Mouse (Mus musculus) heart, adult 2 months (tissue): ENCODE data around the gene Rapgef1. TPM values are rescaled to one million over a fixed set of nuclear protein-coding genes. Genes with fewer than 3 reads are reported as not detected.

Source experiments
- DNase-seq, 2 experiments: peaks; one replicate each; pipeline ENCODE4 v3.0.0; 2021
- H3K27ac ChIP-seq: fragments of 200-600 bp; 2 replicates; pipeline ENCODE4 v1.8.1; 2022
- H3K27me3 ChIP-seq: fragments of 200-500 bp; 2 replicates; pipeline ENCODE4 v1.6.1; 2012; ENCODE audit warnings: mild to moderate bottlenecking, low read length, inconsistent platforms, mixed read lengths; ENCODE audit not compliant: control insufficient read depth, insufficient read depth
- H3K36me3 ChIP-seq: fragments of 200-500 bp; 2 replicates; pipeline ENCODE4 v1.6.1; 2012; ENCODE audit warnings: low read length, inconsistent platforms; ENCODE audit not compliant: control insufficient read depth, insufficient read depth
- H3K4me1 ChIP-seq: fragments of 200-500 bp; 2 replicates; pipeline ENCODE4 v1.6.1; 2011; ENCODE audit warnings: low read length; ENCODE audit not compliant: control insufficient read depth, insufficient read depth
- H3K4me3 ChIP-seq: fragments of 200-600 bp; 2 replicates; pipeline ENCODE4 v1.8.1; 2022
- H3K79me2 ChIP-seq: fragments of 200-500 bp; replicated peaks from 2 replicates; pipeline ENCODE4 v1.6.1; 2012; ENCODE audit warnings: mild to moderate bottlenecking, inconsistent platforms, low read length, moderate library complexity, mixed read lengths; ENCODE audit not compliant: control insufficient read depth, insufficient read depth
- H3K9ac ChIP-seq: fragments of 200-500 bp; 2 replicates; pipeline ENCODE4 v1.6.1; 2012; ENCODE audit warnings: low read depth, mild to moderate bottlenecking, control low read depth, inconsistent platforms, low read length, mixed read lengths
- CTCF ChIP-seq: fragments of 200-600 bp; IDR thresholded peaks from 2 replicates; pipeline ENCODE4 v1.8.1; 2022; ENCODE audit warnings: antibody characterized with exemption, mild to moderate bottlenecking, moderate library complexity
- EP300 ChIP-seq: fragments of 200-500 bp; IDR thresholded peaks from 2 replicates; pipeline ENCODE4 v1.6.1; 2011; ENCODE audit warnings: low read depth, low read length, control low read depth; ENCODE audit not compliant: insufficient read depth
- POLR2A ChIP-seq: fragments of 200-500 bp; IDR thresholded peaks from 2 replicates; pipeline ENCODE4 v1.6.1; 2011; ENCODE audit warnings: mild to moderate bottlenecking, low read depth, low read length, control low read depth; ENCODE audit not compliant: insufficient read depth
- WGBS: fragments of 180-500 bp; shearing (Covaris S2); methylation state at CpG from one replicate; pipeline ENCODE4 v1.1.7; 2018; 5-methylcytosine and 5-hydroxymethylcytosine counted together
- intact Hi-C: fragments of 180-260 bp; cut with DNase I; formaldehyde crosslinking; loops from one replicate; pipeline ENCODE4 v1.15.1; 2025
- polyA plus RNA-seq: library from polyadenylated mRNA; depleted of rRNA; stranded (reverse); fragments of >200 nt; gene quantifications from 2 replicates; pipeline ENCODE4 v1.2.3, GENCODE M21; 2012
- total RNA-seq, 2 experiments: library from RNA; stranded (reverse); gene quantifications; 2 replicates each; pipeline ENCODE4 v1.2.3; 2021

The Rapgef1 gene
- total and polyA plus RNA-seq, 3 experiments, result 65.0 to 116 (median 96.7) TPM

DNA sequence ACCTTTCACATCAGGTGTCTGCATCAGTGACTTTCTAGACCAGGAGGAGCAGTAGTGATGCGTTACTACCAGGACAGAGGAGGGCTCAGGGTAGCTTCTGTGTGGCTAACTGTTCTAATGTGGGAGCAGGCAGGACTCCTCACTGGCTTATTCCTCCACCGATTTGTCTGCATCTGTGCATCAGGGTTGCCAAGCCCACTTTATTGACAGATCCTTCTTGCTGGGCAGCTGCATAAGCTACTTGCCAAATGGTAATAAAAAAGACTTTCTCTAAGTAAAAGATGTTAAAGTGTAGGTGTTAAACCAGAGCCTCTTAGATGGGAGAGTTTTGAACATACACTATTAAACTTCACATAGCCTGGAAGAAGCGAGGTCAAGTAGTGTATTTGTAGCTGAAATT lies 22.2 kb downstream of the Rapgef1 start:
- Histone ChIP-seq H3K4me1 (peaks cover 42% of the 10 kb centered on the region), H3K27me3 (no peaks in the 10 kb centered on the region), H3K4me3 (no peak overlapping the region), H3K79me2 (peaks cover 6% of the 10 kb centered on the region), H3K27ac (peak overlapping the region; percentile 82), H3K9ac (no peak overlapping the region), H3K36me3 (peaks cover 2% of the 10 kb centered on the region; the same call in 1 of the 2 replicates)
- TF ChIP-seq CTCF (no peak), POLR2A (no peak), EP300 (no peak)
- WGBS, result 93% methylated on average over 3 of the region's 3 CpGs
- DNase-seq, result no peak
- intact Hi-C loops, result no loop called here

DNA sequence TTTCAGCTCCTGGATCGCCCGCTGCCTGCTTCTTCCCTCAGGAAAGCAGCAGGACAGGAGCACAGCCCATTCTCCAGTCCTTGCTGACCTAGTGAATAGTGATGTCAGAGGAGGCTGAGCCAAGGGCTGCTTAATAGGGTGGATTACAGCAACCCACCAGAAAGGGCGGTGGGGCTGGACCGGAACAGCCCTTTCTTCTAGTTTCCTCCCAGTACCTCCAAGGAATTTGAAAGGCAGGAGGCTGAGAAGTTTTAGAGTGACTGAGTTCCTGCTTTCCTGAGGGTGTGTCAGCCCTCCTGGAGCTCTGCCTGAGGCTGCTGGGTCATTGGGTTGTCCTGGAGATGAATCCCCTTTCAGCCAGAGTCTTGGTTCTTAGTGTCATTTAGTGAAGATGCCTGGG lies 23.9 kb downstream of the Rapgef1 start:
- TF ChIP-seq POLR2A (peak; percentile 91), EP300 (peak; percentile 96), CTCF (peak; percentile 56)
- peak; percentile 68 to 76 for DNase-seq
- Histone ChIP-seq H3K27ac (peak overlapping the region; percentile 94), H3K9ac (peak overlapping the region; percentile 56), H3K4me3 (peak overlapping the region; percentile 64), H3K4me1 (peaks cover 40% of the 10 kb centered on the region), H3K79me2 (peaks cover 8% of the 10 kb centered on the region), H3K36me3 (peaks cover 6% of the 10 kb centered on the region), H3K27me3 (no peaks in the 10 kb centered on the region)
- 53% methylated on average over 4 of the region's 4 CpGs for WGBS
- intact Hi-C loops, result no loop called here

DNA sequence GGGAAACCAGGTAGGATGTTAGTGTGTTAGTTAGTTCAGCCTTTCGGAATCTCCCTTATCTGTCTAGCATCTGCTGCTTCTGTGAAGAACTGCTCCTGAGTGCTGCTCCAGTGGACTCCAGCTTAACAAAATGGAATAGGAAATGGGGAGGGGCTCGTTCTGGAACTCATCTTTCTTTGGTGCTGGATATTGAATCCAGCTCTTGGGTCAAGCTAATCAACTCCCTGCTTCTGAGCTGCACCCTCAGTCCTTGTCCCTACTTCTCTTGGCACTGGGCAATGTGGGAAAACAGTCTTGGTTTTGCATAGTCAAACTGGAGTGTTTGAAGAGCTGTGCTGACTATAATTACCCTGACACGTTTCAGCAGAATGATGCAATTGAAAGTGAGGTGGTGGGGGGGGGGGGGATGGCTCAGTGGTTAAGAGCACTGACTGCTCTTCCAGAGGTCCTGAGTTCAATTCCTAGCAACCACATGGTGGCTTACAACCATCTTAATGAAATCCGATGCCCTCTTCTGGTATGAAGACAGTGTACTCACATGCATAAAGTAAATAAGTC lies 25.6 kb downstream of the Rapgef1 start:
- H3K79me2 ChIP-seq, result peaks cover 8% of the 10 kb centered on the region
- TF ChIP-seq EP300 (no peak), CTCF (no peak), POLR2A (no peak)
- DNase-seq, result no peak
- 38% methylated on average over 4 of the region's 4 CpGs for WGBS
- H3K4me3 ChIP-seq, result peak overlapping the region; percentile 64
- peak overlapping the region; percentile 41 for H3K9ac ChIP-seq
- H3K36me3 ChIP-seq, result peaks cover 10% of the 10 kb centered on the region
- H3K27ac ChIP-seq, result peak overlapping the region; percentile 94
- H3K27me3 ChIP-seq, result no peaks in the 10 kb centered on the region
- intact Hi-C loops, result no loop called here
- peaks cover 42% of the 10 kb centered on the region for H3K4me1 ChIP-seq

DNA sequence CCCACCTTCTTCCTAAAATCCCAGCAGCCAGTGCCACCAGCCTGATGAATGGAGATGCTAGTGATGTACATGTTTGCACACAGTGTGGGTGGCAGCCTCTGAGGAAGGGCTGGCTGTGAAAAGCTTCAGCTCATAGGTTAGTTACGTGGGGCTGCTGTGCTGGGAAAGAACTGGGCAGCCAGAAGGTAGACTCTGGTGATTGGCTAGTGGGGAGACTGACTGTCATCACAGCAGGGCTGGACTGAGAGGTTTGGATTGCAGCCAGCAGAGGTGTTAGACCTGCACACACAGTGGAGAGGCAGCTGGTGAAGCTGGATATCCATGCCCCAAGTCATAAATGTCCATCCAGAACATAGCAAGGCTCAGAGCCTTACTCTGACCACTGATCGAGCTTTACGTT lies 27.1 kb downstream of the Rapgef1 start:
- peak overlapping the region; percentile 90 for H3K27ac ChIP-seq
- TF ChIP-seq POLR2A (0 out of 2 replicates have a peak, but pooled peaks have one; percentile 33), CTCF (no peak), EP300 (no peak)
- H3K9ac ChIP-seq, result peak overlapping the region; percentile 1; the same call in 1 of the 2 replicates
- no peaks in the 10 kb centered on the region for H3K27me3 ChIP-seq
- H3K4me1 ChIP-seq, result peaks cover 31% of the 10 kb centered on the region
- peak overlapping the region; percentile 64 for H3K4me3 ChIP-seq
- no peak for DNase-seq
- 51% methylated on average over 3 of the region's 3 CpGs for WGBS
- intact Hi-C loops, result no loop called here
- peaks cover 10% of the 10 kb centered on the region for H3K79me2 ChIP-seq
- H3K36me3 ChIP-seq, result peaks cover 10% of the 10 kb centered on the region

DNA sequence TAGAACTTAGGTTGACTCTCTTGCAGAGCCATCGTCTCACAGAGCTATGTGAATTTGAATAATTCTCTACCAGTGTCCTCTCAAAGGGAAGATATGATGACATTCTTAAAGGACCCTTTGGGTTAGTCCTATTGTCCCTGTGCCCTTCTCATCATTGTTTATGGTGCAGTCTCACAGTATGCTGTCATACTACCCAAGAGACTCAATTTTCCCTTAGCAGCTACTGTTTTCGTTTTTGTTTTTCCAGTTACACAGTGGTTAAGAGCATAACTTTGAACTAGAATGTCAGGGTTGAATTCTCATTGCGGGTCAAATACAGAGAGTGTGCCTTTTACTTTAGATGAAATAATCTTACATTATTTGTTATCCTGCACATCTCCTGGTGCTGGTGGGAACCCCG lies 27.6 kb downstream of the Rapgef1 start:
- H3K4me1 ChIP-seq, result peaks cover 32% of the 10 kb centered on the region
- H3K4me3 ChIP-seq, result peak overlapping the region; percentile 64
- TF ChIP-seq POLR2A, result no peak
- intact Hi-C loops, result no loop called here
- no peak for DNase-seq
- 53% methylated on average over 4 of the region's 4 CpGs for WGBS
- no peaks in the 10 kb centered on the region for H3K27me3 ChIP-seq
- H3K27ac ChIP-seq, result peak overlapping the region; percentile 90
- H3K36me3 ChIP-seq, result peaks cover 10% of the 10 kb centered on the region
- peaks cover 12% of the 10 kb centered on the region for H3K79me2 ChIP-seq
- H3K9ac ChIP-seq, result no peak overlapping the region; the same call in 1 of the 2 replicates

DNA sequence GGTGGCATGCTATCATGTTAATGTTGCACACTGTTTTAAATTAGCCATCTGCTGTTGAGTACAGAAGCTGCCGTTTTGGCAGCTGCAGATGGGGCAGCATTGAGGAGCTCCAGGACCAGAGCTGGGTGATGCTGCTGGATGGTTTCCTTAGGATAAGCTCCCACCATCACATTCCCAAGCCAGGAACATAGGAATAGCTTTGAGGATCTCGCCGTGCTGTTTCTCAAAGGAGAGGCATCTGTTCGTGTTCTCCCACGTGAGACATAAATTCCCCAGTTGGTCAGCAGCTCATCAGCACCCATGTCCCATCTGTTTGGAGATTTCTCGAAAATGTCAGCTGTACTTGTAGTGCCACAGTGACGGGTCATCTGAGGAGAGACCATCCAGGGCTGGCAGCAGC lies 28.3 kb downstream of the Rapgef1 start:
- Histone ChIP-seq H3K79me2 (peaks cover 10% of the 10 kb centered on the region), H3K27ac (peak overlapping the region; percentile 90), H3K27me3 (no peaks in the 10 kb centered on the region), H3K4me3 (peak overlapping the region; percentile 64), H3K4me1 (peaks cover 32% of the 10 kb centered on the region), H3K36me3 (peaks cover 10% of the 10 kb centered on the region), H3K9ac (peak overlapping the region; percentile 7)
- no peak for DNase-seq
- TF ChIP-seq POLR2A, result no peak
- TF ChIP-seq EP300, result peak; percentile 46; the same call in 1 of the 2 replicates
- TF ChIP-seq CTCF, result 0 out of 2 replicates have a peak, but pooled peaks have one; percentile 6
- intact Hi-C loops, result loop anchor here (2.0 kb wide), 1 partner anchor 15 kb away; no protein-coding TSS in a partner anchor
- 25% methylated on average over 7 of the region's 7 CpGs for WGBS
